Mouse (Mus musculus): ENCODE measurements around the gene Cadps.

Gene Cadps

DNA sequence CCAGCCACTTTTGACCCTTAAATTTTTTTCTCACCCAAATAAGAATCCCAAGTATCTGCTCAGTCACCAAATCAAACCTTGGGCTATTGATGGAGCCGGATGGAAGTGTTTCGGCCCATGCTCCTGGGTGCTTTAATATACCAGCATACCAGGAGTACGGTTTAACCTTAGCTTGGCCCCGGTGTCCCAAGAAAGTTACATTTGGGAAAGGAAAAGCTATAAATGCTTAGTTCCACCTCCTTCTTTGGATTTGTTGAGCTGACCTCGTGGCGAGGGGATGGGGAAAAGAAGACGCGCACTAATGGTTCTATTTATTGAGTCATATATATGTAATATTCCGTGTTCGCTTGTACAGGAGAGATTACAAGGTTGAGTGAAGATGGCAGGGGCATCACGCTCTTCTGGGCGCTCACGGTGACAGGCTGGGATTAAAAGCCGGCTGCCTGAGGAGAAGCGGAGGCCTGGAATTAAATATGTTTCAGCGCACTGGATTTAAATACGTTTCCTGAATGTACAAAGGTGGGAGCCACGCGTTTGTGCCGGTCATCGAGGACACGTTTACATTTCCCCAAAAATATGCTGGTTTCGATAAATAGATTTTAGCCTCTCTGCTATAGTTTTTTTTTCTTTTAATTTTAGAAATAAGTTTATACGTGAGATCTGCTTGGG, 481.0 kb downstream of the Cadps start:
- DNase-seq (ENCODE audit: extremely low spot score, low spot score): peak; percentile 50

DNA sequence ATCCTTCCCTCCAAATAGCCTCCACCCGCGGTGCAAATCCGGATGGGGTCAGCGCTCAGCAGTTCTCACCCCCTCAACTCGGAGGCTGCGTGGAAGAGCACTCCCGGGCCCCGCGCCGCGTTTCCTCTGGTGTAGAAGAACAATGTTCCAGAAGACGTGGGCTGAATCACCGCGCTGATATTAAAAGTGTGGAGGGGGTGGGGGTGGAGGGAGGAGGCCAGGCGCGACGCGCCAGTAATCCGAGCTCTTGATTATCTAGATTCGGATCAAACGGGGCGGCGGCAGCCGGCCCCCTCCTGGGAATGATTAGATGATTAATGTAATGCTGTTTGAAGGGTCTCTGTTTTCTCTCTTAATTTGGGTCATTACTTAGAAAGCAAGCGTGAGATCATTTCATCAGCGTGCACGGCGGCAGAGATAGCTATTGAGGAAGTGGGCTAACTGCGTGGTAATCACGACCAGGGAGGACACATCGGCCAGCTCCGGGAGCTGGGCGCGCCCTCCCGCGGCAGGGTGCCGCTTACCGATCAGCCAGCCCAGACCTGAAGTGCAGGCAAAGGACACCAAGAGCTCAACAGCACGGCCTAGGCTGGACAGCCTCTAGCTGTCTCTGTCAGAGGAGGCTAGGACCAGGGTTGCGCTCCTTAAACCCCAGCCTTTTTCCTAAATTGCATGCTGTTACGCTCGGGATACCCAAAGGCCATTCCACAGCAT, 481.6 kb downstream of the Cadps start:
- DNase-seq (ENCODE audit: extremely low spot score, low spot score): peak; percentile 66

DNA sequence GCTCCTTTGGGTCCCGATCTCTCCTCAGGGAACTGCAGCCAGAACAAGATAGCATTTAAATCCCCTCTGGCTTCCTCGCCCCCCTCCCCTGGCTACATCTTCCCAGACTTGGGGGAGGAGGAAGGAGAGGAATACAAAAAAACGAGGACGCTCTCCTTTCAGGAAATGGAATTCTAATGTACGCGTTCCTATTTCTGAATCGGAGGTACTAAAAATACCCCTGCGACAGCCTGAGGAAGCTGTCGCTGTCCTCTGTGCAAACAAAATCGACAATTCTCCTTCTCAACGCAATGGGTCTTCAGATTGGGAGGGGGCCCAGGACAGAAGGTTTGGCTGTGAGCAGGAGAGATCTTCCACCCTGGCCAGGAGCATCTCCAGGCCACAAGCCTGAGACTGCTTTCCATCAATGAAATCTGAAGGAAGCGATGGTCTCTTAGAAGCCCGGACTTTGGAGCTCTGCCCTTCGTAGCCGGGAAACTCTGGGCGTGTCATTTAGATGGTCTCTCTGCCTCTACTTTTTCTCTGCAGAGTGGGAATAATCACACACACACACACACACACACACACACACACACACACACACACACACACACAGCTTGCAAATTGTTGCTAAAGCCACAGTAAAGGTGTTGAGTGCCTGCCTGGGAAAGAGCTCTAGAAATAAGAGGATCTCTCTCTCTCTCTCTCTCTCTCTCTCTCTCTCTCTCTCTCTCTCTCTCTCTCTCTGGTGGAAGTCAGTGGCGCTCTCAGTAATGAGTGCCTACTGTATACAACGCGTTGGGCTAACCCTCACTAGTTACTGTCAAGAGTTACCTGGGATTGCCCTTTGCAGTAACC, 482.4 kb downstream of the Cadps start:
- DNase-seq (ENCODE audit: extremely low spot score, low spot score): peak; percentile 39

GRCm38 (mm10) chr14:12338811-12339565, 483.9 kb downstream of the Cadps start:
- peak; percentile 36 for DNase-seq (ENCODE audit: extremely low spot score, low spot score)

- DNase-seq (ENCODE audit: extremely low spot score, low spot score): peak; percentile 34
Observed at GRCm38 (mm10) chr14:12337998-12338809, 484.7 kb downstream of the Cadps start.

- no peak for DNase-seq (ENCODE audit: extremely low spot score, low spot score)
Observed at GRCm38 (mm10) chr14:12337421-12337997, 485.4 kb downstream of the Cadps start.

GRCm38 (mm10) chr14:12334925-12335324, 488.0 kb downstream of the Cadps start:
- DNase-seq (ENCODE audit: extremely low spot score, low spot score): no peak

DNA sequence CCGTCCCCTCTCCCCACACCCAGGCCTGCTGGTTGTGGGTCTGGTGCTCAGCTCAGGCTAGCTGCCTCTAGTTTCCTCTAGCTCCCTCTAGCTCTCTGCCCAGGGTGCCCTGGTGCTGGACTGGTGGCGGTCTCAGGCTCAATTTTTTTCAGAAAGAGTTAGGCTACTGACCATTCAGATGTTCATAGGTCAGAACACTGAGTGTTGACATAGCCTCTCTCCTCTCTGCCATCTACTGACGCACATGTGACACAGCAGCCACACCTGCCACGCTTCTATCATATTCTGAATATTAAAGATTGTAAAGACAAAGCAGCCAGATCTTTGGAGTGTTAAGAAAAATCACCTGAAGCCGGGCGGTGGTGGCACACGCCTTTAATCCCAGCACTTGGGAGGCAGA, 489.3 kb downstream of the Cadps start:
- DNase-seq (ENCODE audit: extremely low spot score, low spot score): peak; percentile 11
